Mouse (Mus musculus): ENCODE measurements around the gene Apol8. TPM values are rescaled to one million over a fixed set of nuclear protein-coding genes. Genes with fewer than 3 reads are reported as not detected.
A peak's percentile ranks its signal among the peaks of the same experiment; 100 is the strongest.
"Not testable (repeated sequence)": the region's sequence is repeated elsewhere in the genome, so short reads cannot be mapped to it uniquely, and the experiment has no call there.

Apol8 gene
- polyA plus RNA-seq, 1 experiment = 0.08 TPM

DNA sequence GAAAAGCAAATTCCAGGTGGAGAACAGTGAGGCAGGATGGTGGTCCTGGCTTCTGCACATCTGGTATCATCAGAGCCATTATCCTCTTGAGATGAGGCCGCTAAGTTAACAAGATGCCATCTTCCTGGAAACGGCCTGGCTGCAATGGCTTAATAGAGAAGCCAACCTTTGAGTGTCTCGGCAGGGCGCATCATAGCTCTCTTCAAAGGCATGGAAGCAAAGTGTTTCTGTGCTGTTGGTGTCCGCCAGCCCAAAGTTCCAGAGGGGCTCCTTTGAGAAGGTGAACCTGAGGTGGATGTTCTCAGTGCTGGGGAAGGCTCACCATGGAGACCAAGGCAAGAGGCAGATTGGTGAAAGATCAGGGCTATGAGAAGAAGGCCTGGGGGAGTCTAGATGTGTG lies 25.2 kb downstream of the Apol8 start:
- 95% methylated on average over 5 of the region's 5 CpGs for WGBS
- no peak for TF ChIP-seq CTCF (IDR thresholded peaks at IDR 0.05; ENCODE audit: borderline replicate concordance, control insufficient read depth, extremely low read depth, insufficient read depth, low read length, poor library complexity)
- TF ChIP-seq POLR2A (IDR thresholded peaks at IDR 0.05; ENCODE audit: control insufficient read depth, extremely low read depth, insufficient read depth, low read length, poor library complexity) = no peak
- H3K27ac ChIP-seq (ENCODE audit: control insufficient read depth, insufficient read depth, low read length) = no peak overlapping the region
- H3K4me1 ChIP-seq (replicated peaks; ENCODE audit: control insufficient read depth, insufficient read depth, low read length) = peaks cover 13% of the 10 kb centered on the region
- no peak overlapping the region for H3K4me3 ChIP-seq (ENCODE audit: control insufficient read depth, insufficient read depth, low read length)
- H3K27me3 ChIP-seq (ENCODE audit: control insufficient read depth, insufficient read depth, low read length) = no peaks in the 10 kb centered on the region
- H3K36me3 ChIP-seq (ENCODE audit: control insufficient read depth, insufficient read depth, low read length) = no peaks in the 10 kb centered on the region
- DNase-seq = no peak

DNA sequence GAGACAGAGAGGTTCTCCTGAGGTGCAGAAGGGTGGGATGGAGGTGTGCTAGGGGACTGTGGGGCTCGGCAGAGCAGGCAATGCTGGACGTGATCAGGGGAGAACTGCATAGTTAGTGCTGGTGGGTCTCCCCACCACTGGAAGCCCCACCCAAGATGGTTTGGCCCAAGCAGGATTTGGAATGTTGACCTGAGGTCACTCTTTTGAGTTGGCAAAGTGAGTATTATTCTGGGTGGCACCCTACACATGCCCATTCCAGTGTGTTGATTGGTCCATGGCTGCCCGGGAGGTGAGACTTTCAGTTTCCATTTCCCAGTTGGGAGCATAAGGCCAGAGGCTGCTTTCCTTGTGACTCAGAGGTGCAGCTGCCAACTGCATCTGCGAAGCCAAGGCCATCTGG lies 28.1 kb downstream of the Apol8 start, which contains the start of gene Apol9b:
TSS of gene Apol9b (plus strand) at position 301 of the 400 bp plus-strand sequence.
- H3K4me3 ChIP-seq (ENCODE audit: control insufficient read depth, insufficient read depth, low read length); H3K27me3 ChIP-seq (ENCODE audit: control insufficient read depth, insufficient read depth, low read length); H3K36me3 ChIP-seq (ENCODE audit: control insufficient read depth, insufficient read depth, low read length); H3K4me1 ChIP-seq (replicated peaks; ENCODE audit: control insufficient read depth, insufficient read depth, low read length); DNase-seq; H3K27ac ChIP-seq (ENCODE audit: control insufficient read depth, insufficient read depth, low read length): not testable (repeated sequence)
- WGBS = 95% methylated on average over 2 of the region's 4 CpGs

DNA sequence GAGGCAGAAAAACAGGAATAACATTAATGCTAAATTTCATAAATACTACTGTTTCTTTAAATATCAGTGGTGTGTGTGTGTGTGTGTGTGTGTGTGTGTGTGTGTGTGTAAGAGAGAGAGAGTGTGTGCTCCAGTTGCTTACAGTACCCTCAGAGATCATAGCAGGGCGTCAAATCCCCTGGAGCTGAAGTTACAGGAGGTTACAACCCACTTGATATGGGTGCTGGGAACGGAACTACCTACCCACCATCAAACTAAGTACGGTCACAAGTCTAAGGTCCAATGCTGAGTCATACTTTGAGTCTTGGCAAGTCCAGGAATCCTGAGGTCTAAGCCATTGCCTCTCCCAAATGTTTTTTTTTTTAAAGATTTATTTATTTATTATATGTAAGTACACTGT lies 29.1 kb downstream of the Apol8 start:
- 92% methylated on average over 3 of the region's 3 CpGs for WGBS
- H3K4me1 ChIP-seq (replicated peaks; ENCODE audit: control insufficient read depth, insufficient read depth, low read length) = peaks cover 15% of the 10 kb centered on the region
- not testable (repeated sequence) for H3K4me3 ChIP-seq (ENCODE audit: control insufficient read depth, insufficient read depth, low read length); H3K36me3 ChIP-seq (ENCODE audit: control insufficient read depth, insufficient read depth, low read length); DNase-seq; H3K27ac ChIP-seq (ENCODE audit: control insufficient read depth, insufficient read depth, low read length); H3K27me3 ChIP-seq (ENCODE audit: control insufficient read depth, insufficient read depth, low read length)

DNA sequence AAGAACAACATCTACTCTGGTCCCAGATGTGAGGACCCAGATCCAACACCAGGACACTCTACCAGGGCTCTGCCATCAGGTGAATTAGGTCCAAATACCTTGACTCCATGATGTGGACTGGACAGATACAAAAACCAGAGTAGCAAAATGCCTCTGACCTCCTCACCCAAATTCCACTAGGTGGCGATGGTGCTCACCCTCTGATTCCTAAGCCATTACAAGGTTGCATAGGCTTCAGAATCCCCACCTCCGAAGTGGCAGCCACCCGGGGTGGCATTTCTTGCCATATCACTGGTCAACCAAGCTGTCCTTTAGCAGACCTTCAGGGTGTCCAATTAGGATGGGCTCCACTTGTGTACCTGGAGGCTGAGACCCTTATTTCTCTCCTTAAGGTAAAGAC lies 29.7 kb downstream of the Apol8 start:
- DNase-seq = not testable (repeated sequence)

DNA sequence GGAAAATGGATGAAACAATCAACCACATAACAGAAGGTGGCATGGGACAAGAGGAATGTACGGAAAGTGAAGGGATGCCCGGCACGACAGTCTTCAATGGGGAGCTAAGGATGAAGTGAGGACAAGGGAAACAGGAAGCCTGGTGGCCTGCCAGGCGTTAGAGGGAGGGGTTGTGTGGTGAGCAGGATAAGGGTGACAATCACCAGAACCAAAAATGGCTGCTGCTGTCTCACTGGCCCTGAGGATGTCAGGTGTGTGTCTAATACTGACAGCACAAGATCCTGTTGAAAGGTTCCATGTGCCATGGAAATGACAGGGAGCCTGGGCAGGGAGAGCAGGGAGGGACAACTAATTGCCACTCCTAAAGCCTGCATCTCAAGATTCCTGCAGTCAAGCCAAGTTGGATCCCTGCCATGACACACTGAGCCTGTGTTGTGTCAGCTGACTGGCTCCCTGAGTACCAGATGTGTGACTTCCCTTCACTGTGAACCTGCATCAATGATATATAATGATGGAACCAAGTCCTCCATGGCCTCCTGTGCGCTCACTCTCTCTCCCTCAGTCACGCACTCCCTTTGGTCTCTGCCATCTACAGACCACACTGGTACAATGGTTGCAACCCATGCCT lies 31.3 kb downstream of the Apol8 start:
- WGBS = 78% methylated on average over 6 of the region's 6 CpGs
- H3K4me1 ChIP-seq (replicated peaks; ENCODE audit: control insufficient read depth, insufficient read depth, low read length) = peaks cover 11% of the 10 kb centered on the region
- H3K27me3 ChIP-seq (ENCODE audit: control insufficient read depth, insufficient read depth, low read length); DNase-seq; H3K27ac ChIP-seq (ENCODE audit: control insufficient read depth, insufficient read depth, low read length); H3K36me3 ChIP-seq (ENCODE audit: control insufficient read depth, insufficient read depth, low read length); H3K4me3 ChIP-seq (ENCODE audit: control insufficient read depth, insufficient read depth, low read length): not testable (repeated sequence)

More for the DNA sequence above, 29.7 kb downstream of the Apol8 start:
- not testable (repeated sequence) for H3K27ac ChIP-seq (ENCODE audit: control insufficient read depth, insufficient read depth, low read length); H3K27me3 ChIP-seq (ENCODE audit: control insufficient read depth, insufficient read depth, low read length); H3K4me3 ChIP-seq (ENCODE audit: control insufficient read depth, insufficient read depth, low read length); H3K36me3 ChIP-seq (ENCODE audit: control insufficient read depth, insufficient read depth, low read length)
- 3% methylated on average over 3 of the region's 3 CpGs for WGBS
- H3K4me1 ChIP-seq (replicated peaks; ENCODE audit: control insufficient read depth, insufficient read depth, low read length) = peaks cover 12% of the 10 kb centered on the region

DNA sequence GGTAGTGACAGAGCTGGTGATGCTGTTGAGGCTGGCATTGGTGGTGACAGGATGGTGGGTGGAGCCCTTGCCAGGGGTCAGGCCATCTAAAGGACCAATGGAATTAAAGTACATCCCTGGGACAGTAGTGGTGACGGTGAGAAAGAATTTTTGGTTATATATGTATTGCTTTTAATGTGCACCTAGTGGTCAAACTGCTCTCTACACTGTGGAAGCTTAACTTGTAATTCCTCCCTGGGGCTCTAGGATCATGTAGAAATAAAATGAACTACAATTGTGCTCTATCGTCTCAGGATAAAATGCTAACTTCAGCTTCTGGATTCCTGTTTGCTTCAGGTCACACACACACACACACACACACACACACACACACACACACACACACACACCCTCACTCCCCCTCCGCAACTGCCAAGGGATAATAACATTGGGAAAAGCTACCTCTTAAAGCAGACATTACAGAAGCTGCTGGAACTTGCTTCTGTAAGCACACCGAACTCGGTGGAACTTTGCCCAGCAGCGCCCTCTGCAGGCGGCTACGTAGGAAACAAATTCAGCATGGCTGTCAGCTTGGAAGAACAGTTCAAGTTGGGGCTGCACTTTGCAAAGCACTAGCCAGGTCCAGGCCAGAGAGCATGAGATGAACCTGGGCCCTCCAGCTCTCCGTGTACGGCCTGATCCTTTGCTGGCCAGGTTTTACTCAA lies 32.4 kb downstream of the Apol8 start:
- H3K36me3 ChIP-seq (ENCODE audit: control insufficient read depth, insufficient read depth, low read length); H3K27me3 ChIP-seq (ENCODE audit: control insufficient read depth, insufficient read depth, low read length); DNase-seq; H3K4me3 ChIP-seq (ENCODE audit: control insufficient read depth, insufficient read depth, low read length); H3K27ac ChIP-seq (ENCODE audit: control insufficient read depth, insufficient read depth, low read length): not testable (repeated sequence)
- H3K4me1 ChIP-seq (replicated peaks; ENCODE audit: control insufficient read depth, insufficient read depth, low read length) = peaks cover 11% of the 10 kb centered on the region
- WGBS = 32% methylated on average over 3 of the region's 10 CpGs

DNA sequence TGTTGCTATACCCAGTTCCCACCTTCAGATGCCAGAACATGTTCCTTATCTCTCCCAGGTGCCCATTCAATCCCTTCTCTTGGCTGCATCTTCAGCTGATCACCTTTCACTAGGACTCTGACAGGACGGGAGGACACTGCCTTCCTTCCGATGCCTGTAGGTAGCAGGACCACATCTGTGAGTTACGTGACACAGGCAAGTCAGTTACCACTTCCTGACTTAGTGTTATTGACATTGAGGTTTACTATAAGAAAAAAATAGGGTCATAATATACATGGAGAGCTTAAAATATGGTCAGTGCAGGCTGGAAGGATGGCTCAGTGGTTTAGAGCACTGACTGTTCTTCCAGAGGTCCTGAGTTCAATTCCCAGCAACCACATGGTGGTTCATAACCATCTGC lies 35.3 kb downstream of the Apol8 start:
- DNase-seq; H3K27me3 ChIP-seq (ENCODE audit: control insufficient read depth, insufficient read depth, low read length); H3K36me3 ChIP-seq (ENCODE audit: control insufficient read depth, insufficient read depth, low read length); H3K4me3 ChIP-seq (ENCODE audit: control insufficient read depth, insufficient read depth, low read length); H3K27ac ChIP-seq (ENCODE audit: control insufficient read depth, insufficient read depth, low read length): not testable (repeated sequence)
- peaks cover 11% of the 10 kb centered on the region for H3K4me1 ChIP-seq (replicated peaks; ENCODE audit: control insufficient read depth, insufficient read depth, low read length)
- WGBS = no CpG with 5 or more reads among the region's 3 CpGs

DNA sequence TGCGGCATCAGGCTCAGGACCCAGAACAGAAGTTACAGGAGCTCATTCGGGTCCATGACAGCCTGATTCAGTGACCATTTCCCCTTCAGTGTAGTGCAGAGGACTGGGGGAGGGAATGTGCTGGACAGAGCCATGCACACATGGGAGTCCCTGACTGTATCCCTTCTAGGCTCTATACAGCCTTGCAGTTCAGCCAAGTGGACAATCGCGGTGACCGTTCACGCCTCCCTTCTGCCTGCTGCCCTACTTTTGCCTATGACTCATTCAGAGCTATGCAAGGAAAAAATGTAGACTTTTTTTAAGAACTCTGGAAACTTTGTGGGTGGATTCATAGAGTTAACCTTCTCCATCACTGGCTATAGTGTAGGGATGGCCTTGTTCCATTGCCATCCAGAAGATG lies 38.6 kb downstream of the Apol8 start:
- WGBS = 89% methylated on average over 5 of the region's 6 CpGs
- not testable (repeated sequence) for H3K4me1 ChIP-seq (replicated peaks; ENCODE audit: control insufficient read depth, insufficient read depth, low read length); H3K36me3 ChIP-seq (ENCODE audit: control insufficient read depth, insufficient read depth, low read length); H3K27ac ChIP-seq (ENCODE audit: control insufficient read depth, insufficient read depth, low read length); H3K4me3 ChIP-seq (ENCODE audit: control insufficient read depth, insufficient read depth, low read length); DNase-seq; H3K27me3 ChIP-seq (ENCODE audit: control insufficient read depth, insufficient read depth, low read length)

DNA sequence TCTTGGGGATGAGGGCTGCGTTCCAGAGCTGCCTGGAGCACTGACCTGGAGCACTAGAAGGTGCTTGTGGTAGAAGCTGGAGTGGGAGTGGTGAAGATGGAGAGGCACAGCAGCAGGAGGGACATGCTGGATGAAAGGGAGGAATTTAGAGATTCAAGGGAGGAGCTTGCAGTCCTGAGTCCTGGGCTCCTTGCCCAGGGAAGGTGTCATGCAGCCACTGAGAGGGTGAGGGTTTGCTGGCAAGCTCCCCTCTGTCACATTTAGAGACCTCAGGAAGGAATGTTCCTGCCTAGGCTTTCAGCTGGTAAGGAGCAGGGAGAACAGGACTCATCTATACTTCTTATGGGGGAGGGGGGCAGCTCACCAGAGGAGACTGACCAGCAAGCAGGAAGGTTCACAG lies 47.9 kb downstream of the Apol8 start:
- not testable (repeated sequence) for H3K4me3 ChIP-seq (ENCODE audit: control insufficient read depth, insufficient read depth, low read length); H3K27ac ChIP-seq (ENCODE audit: control insufficient read depth, insufficient read depth, low read length); DNase-seq; H3K36me3 ChIP-seq (ENCODE audit: control insufficient read depth, insufficient read depth, low read length); H3K4me1 ChIP-seq (replicated peaks; ENCODE audit: control insufficient read depth, insufficient read depth, low read length); H3K27me3 ChIP-seq (ENCODE audit: control insufficient read depth, insufficient read depth, low read length)
- 100% methylated on average over 1 of the region's 1 CpGs for WGBS

DNA sequence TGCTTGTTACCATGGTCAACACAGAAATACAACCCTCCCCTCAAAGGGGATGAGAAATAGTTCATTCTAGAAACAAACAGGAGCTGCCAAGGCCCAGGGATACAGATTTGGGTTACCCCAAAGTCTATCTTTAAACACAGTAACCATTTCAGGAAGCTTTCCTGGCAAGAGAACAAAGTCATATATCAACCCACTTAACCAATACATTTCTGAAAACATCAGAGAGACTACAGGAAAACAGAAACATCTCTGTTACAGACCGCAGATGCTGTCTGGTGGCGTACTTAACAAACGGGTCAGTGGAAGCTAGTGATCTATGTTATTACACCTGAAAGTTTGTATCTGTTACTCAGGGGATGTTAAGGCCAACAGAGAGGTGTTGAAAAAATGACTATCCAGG lies 51.5 kb downstream of the Apol8 start:
- H3K27me3 ChIP-seq (ENCODE audit: control insufficient read depth, insufficient read depth, low read length); H3K36me3 ChIP-seq (ENCODE audit: control insufficient read depth, insufficient read depth, low read length); H3K4me1 ChIP-seq (replicated peaks; ENCODE audit: control insufficient read depth, insufficient read depth, low read length); H3K27ac ChIP-seq (ENCODE audit: control insufficient read depth, insufficient read depth, low read length); H3K4me3 ChIP-seq (ENCODE audit: control insufficient read depth, insufficient read depth, low read length); DNase-seq: not testable (repeated sequence)
- WGBS = 13% methylated on average over 3 of the region's 3 CpGs

DNA sequence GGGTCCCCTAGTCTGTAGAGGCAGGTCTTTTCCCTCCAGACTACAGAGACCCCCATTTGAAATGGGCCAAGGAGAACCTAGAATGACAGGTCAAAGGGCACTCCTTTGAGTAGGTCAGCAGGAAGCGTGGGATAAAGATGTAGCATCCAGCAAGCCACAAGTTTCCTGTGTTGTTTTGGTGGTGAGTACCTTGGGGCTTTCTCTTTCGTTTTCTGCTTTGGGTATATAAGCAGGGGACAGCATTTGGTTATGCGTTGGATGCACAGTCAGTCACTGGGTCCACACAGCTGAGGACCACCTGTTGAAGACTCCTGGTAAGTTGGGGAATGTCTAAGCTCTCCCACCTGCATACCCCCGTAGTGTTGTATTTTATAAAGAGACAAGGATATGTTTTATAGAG lies 58.1 kb downstream of the Apol8 start, which contains the start of gene Apol7e:
TSS of gene Apol7e (plus strand) at position 202 of the 400 bp plus-strand sequence.
- WGBS = 6% methylated on average over 4 of the region's 4 CpGs
- DNase-seq = peak; percentile 5
- H3K36me3 ChIP-seq (ENCODE audit: control insufficient read depth, insufficient read depth, low read length); H3K27me3 ChIP-seq (ENCODE audit: control insufficient read depth, insufficient read depth, low read length); H3K4me3 ChIP-seq (ENCODE audit: control insufficient read depth, insufficient read depth, low read length): not testable (repeated sequence)
- H3K4me1 ChIP-seq (replicated peaks; ENCODE audit: control insufficient read depth, insufficient read depth, low read length) = peaks cover 16% of the 10 kb centered on the region
- peak within 1 kb of the TSS; percentile 72 for H3K27ac ChIP-seq (ENCODE audit: control insufficient read depth, insufficient read depth, low read length)

Measured in thymus, adult 2 months (tissue).